Mouse (Mus musculus): Measurements from ENCODE around the gene Cpsf7.
"Not testable (repeated sequence)": the region's sequence is repeated elsewhere in the genome, so short reads cannot be mapped to it uniquely, and the experiment has no call there.

The Cpsf7 gene

GRCm38 (mm10) chr19:10525106-10525901, at the start of gene Cpsf7:
Gene Cpsf7, plus strand, starts transcription at chr19:10525266.
- peak; percentile 92 to 95 for DNase-seq

DNA sequence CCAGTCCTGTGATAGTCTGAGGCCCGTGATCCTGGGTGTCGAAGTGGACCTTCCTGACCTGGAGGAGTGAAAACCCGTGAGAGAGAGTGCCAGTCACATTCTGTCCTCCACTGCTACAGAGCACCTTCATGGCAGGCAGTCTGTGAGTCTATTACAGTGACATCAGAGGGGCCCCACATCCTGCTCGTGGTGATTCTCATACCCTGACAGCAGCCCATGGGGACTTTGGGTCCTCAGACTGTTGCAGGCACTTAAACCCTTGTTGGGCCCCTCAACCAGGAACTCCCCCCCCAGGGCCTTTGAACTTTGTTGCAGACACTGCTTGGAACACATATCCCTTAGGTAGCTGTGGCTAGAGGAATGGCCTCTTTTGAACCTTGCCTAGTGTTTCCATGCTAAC, 45.5 kb upstream of the Cpsf7 start:
- DNase-seq, result no peak

DNA sequence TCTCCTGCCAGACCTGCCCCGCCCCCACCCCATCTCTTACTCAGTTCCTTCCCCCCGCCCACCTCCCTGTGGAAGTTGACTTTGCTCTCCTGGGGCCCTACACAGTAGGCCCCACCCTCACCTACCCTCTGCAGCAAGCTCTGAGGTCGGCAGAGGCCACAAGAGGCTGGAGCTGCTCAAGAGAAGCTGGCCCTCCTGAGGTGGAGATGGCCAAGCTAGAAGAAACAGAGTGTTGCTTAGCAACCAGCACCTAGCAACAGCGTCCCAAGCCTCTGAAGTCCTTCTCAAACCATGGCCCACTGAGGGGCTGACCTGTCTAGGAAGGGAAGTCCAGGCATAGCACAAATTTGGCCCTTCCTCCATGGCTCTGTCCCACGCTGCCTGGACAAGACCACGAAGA, 42.4 kb upstream of the Cpsf7 start, which contains the start of gene Ppp1r32:
Ppp1r32 (minus strand) TSS at position 226 of the 400 bp plus-strand sequence.
- DNase-seq, result peak in 1 of 2 experiments; percentile 14

DNA sequence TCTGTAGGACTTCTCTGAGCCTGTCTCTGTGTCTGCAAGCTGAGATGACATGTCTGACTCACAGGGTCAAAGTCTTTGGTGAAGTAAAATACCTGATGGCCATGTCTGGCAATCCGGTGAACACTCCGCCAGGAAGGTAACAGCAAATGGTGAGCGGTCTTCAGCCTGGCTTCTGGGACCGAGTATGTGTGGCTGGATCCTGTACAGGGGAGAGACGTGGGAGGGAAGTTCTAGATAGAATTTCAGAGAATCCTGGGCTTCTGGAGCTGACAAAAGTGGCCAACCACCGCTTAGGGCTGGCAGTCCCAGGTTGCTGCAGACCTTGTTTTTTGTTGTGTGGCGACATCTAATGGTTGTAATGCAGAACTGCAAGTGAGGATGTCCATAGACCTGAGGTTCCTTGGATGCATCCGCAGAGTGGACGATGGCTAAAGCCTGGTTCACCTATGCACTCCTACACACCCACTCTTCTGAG, 38.8 kb upstream of the Cpsf7 start:
- peak in 1 of 2 experiments; percentile 72 for DNase-seq

DNA sequence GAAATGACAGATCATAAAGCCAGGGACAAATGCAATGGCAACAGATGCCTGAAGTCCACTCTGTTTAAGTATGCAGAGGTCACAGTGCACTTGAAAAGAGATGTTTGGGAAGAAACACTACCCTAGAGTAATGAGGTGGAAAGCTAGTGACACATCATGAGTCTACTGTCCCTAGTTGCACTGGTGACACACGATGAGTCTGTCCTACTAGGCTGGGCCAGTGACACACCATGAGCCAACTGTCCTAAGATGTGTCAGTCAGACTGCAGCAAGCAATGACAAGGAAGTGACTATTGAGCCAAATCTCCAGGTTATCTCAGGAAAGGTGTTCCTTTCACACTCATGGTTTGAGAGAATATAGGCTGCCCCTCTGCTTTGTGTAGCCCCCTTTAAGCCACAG, 29.4 kb upstream of the Cpsf7 start:
- DNase-seq, result no peak

GRCm38 (mm10) chr19:10496976-10497375, 28.1 kb upstream of the Cpsf7 start:
- no peak for DNase-seq

DNA sequence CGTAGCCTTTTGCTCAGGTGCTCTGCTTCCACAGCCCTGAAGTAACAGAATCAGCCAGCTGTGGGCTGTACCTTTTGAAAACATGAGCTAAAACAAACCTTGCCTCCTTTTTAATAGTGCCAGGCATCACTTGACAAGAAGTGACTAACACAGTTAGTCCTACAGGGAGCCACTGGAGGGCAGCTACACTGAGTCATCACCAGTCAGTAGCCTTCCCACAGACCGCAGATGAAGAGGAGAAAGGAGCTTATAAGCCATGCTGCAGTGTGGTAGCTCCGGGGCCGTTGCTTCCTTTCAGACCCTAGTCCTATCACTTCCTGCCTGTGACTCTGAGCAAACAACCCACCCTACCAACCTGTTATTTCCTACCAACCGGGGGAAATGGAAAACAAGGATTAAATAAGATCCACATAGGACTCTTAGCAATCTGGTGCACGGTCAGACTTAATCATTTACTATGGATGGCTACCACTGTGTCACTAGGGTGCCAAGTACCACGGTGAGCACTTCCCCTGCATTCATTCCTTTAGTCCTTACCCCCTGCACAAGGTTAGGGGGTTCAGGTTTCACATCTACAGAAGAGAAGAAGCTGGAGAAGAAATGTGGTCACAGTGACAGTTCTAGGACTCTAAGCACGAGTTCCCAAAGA, 27.4 kb upstream of the Cpsf7 start:
- no peak for DNase-seq

DNA sequence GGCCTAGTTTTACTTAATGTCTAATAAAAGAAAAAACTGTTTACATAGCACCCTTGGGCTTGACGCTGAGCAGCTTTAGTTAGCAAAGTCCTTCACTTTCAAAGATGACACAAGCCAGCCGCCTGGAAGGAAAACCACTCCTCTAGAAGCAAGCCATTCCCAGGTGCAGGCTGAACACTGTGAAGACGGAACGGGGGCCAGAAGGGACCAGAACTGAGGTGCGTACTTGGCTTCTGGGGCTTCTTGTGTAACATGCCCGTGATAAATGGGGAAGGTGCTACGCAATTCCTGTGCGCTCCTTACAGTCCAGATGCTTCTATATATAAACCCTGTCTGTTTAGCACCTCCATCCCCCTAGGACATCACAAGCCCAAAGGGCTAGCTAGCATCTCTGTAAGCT, 24.5 kb upstream of the Cpsf7 start:
- no peak for DNase-seq

GRCm38 (mm10) chr19:10502571-10502970, 22.5 kb upstream of the Cpsf7 start:
- DNase-seq, result peak in 1 of 2 experiments; percentile 58

GRCm38 (mm10) chr19:10510759-10511330, 14.2 kb upstream of the Cpsf7 start:
- DNase-seq, result peak; percentile 34 to 43

DNA sequence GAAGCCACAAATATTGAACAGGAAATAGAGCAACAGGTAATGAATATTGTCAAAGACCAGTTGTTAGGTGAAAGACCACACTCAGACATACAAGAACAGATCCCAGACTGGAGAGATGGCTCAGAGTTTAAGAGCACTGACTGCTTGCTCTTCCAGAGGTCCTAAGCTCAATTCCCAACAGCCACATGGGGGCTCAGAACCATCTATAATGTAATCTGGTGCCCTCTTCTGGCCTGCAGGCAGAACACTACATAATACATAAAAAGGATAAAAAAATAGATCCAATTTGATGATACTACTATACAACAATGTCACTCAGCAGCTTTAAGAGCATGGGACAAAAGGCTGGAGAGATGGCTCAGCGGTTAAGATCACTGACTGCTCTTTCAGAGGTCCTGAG, 4.7 kb upstream of the Cpsf7 start:
- peak in 1 of 2 experiments; percentile 30 for DNase-seq

DNA sequence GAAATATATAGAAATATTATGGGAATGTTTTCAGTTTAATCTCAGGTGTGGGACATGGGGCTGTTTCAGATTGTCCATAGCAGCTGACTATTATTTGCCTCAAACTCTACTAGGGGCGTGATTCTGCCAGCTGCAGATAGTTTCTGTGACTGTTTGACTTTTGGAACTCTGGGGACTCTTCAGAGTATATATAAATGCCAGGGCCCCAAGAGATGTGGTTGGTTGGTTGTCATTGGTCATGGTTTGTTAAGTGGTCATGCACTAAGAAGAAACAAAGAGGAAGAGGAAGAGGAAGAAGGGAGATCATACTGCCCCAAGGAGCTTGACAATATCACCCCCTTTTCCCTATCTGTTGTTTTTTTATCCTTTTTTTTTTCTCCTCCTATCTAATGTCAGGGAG, 3.1 kb upstream of the Cpsf7 start:
- DNase-seq, result no peak

DNA sequence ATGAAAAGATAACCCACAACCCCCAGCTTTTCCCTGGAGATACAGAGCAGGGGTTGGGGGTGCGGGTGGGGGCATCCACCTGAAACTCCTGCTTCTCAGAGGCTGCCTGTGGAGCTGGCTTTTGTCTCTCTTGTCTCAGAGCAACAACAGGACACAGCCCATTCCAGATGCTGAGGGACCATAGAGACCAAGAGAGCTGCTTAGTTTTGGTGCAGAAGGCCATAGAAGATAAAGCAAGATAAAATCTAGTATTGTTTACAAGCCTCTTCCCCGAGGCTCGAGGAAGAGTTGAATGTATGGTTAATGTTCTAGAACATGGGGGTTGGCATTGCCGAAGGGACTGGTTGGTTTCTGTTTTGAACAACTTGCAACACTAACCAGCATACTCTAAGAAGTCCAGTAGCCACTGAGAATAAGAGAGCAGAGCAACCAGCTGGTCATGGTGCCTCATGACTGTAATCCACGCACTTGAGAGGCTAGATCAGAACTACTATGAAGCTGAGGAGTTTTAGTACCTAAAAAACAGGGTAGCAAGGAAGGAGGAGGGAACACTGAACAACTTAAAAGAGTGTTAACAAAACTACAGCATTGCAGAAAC, 1.5 kb upstream of the Cpsf7 start:
- no peak for DNase-seq

GRCm38 (mm10) chr19:10524784-10525105, 321 bp upstream of the Cpsf7 start:
- DNase-seq, result no peak

DNA sequence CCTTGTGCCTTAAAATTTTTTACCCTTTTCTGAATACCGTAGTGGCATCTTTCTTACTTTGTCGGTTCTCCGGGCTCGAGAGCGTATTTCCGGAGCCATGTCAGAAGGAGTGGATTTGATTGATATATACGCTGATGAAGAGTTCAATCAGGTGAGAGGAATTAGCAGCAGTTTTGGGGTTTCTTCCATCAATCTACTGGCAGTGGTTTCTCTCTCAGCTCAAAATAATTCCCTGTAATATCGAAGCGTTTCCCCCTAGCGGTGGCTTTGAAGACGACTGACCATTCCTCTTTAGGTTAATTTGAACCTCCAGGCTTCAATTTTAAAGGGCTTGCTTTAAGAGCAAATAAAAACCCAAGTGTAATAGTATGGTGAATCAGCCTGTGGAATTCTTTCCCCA, 844 bp downstream of the Cpsf7 start, which contains the start of gene Sdhaf2:
Sdhaf2 (minus strand) TSS at position 233 of the 400 bp plus-strand sequence.
- peak in 1 of 2 experiments; percentile 50 for DNase-seq

DNA sequence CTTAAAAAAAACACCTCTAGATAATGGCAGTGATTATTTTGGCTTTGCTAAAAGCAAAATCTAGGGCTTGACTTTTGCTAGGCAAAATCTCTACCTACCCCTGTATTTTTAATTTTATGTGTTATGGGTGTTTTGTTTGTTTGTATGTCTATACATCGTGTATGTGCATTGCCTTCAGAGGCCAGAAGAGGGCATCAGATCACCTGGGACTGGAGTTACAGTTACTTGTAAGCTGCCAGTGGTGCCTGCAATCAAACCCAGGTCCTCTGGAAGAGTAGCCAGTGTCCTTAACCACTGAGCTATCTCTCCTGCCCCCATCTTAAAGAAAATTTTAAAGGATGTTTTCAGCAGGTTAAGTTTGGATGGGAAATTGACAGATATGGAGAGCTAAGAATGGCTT, 5.0 kb downstream of the Cpsf7 start:
- no peak for DNase-seq

GRCm38 (mm10) chr19:10539454-10539853, 14.4 kb downstream of the Cpsf7 start:
- DNase-seq, result no peak

DNA sequence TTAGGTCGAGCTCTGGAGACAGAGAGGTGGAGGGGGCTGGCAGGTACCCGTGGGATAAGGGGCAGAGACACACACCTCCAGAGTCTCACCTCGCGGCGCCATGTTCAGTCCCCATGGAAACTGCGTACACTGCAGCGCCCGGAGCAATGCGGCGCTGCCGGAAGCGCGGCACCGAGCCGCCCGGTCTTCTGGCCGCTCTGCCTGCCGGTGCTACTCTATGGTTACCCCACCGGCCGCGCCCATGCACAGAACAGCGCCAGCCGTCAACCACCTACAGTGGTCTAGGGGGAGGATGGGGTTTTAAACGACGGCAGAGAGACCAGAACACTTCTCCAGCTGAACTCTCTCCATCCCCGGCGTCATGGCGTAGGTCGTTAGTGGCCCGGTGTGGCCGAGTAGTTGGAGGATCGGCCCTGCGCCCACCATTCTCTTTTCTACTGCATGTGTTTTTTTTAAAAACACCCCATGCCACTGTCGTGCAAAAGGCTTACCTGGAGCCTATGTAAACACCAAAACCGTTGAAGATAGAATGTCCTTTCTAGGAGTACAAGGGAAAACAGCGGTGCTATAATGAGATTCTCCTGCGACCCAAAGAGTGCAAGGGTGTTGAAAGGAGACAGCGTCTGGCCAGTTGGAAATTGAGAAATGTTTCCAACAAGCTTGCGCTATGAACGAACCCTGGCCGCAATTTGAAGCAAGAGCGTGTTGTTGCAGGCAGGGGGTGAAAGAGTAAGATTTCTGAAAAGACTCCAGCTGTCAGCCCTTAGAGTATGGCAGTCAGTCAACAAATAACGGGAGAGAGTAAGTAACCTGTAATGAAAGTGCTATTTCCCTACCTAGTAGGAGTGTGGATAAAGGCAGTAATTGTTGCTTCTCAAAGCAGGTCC, 30.8 kb downstream of the Cpsf7 start, which contains the start of gene Tmem216:
Tmem216 (minus strand) TSS at position 615 of the 887 bp plus-strand sequence.
- DNase-seq, result peak; percentile 89 to 91

- no peak for DNase-seq
These were observed 31.9 kb downstream of the Cpsf7 start for GRCm38 (mm10) chr19:10557001-10557400.

DNA sequence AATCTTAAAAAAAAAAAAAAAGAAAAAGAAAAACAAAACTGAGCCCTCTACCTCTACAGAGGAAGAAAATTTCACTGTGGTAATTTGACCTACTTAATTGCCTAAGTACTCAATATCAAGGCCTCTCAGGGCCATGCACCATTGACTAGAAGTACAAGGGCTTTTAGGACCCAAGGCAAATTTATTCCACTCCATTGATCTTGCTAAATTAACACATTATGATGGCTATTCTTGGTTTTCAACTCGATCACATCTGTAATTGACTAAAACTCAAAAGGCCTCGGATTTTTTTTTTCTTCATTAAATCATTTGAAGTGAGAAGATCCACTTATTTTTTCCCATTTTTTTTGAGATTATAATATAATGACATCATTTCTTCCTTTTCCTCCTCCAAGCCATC, 32.4 kb downstream of the Cpsf7 start:
- DNase-seq, result no peak

DNA sequence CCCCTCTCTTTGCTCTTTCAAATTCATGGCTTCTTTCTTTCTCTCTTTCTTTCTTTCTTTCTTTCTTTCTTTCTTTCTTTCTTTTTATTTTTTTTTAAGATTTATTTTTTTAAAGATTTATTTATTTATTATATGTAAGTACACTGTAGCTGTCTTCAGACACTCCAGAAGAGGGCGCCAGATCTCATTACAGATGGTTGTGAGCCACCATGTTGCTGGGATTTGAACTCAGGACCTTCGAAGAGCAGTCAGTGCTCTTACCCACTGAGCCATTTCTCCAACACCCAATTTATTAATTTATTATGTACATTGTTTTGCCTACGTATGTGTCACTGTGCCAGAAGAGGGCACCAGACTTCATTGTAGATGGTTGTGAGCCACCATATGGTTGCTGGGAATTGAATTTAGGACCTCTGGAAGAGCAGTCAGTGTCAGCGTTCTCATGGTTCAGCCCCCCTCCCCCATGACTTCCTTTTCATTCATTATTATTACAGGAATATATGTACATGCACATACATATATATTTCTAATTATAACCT, 32.8 kb downstream of the Cpsf7 start:
- not testable (repeated sequence) for DNase-seq

- DNase-seq, result no peak
These were observed 35.0 kb downstream of the Cpsf7 start for GRCm38 (mm10) chr19:10560108-10560507.

Data from lung, postnatal 4 days (tissue).